Mouse (Mus musculus) neutrophil, adult 65 days (primary cell): Measurements from ENCODE around the gene Gm9044. TPM values are rescaled to one million over a fixed set of nuclear protein-coding genes. Genes with fewer than 3 reads are reported as not detected.

Experiments used
- total RNA-seq: library from RNA; stranded (reverse); gene quantifications from 2 replicates; pipeline ENCODE4 v1.2.4, GENCODE M21; 2023

The Gm9044 gene
- total RNA-seq, result not detected in 2 replicates

GRCm38 (mm10) chr10:118332308-118332707 is at the start of gene Gm9044:
Gene Gm9044 (minus strand): TSS chr10:118332408.

GRCm38 (mm10) chr10:118354005-118354404 is 21.8 kb upstream of the Gm9044 start, which contains the start of gene Gm9049:
Gene Gm9049 (minus strand): TSS chr10:118354105.

GRCm38 (mm10) chr10:118348579-118348978 is 16.4 kb upstream of the Gm9044 start, which contains the start of gene Gm9048:
Gene Gm9048 (minus strand): TSS chr10:118348679.

GRCm38 (mm10) chr10:118343155-118343554 is 10.9 kb upstream of the Gm9044 start, which contains the start of gene Gm9046:
Gene Gm9046 (minus strand): TSS chr10:118343255.

DNA sequence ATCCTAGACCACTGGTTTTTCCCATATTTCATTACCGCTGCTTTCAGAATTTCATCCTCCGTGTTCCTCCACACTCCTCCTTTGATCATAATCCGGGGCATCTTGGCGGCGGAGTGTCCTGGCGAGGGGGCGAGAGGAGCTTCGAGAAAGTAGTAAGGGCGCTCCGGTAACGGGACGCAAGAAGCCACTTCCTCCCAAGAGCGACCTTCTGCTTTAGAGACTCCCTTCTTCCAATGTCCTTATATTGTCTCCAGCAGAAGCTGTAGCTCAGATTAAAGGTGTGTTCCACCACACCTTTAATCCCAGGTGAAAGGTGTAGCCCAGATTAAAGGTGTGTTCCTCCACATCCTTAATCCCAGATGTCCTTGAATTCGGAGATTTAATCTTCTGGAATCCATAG is 5.5 kb upstream of the Gm9044 start, which contains the start of gene Gm9045:
TSS of gene Gm9045 (minus strand) at position 101 of the 400 bp plus-strand sequence.

DNA sequence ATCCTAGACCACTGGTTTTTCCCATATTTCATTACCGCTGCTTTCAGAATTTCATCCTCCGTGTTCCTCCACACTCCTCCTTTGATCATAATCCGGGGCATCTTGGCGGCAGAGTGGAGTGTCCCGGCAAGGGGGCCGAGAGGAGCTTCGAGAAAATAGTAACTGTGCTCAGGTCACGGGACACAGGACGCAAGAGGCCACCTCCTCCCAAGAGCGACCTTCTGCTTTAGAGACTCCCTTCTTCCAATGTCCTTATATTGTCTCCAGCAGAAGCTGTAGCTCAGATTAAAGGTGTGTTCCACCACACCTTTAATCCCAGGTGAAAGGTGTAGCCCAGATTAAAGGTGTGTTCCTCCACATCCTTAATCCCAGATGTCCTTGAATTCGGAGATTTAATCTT is 5.3 kb downstream of the Gm9044 start, which contains the start of gene Gm9040:
TSS of gene Gm9040 (minus strand) at position 101 of the 400 bp plus-strand sequence.

GRCm38 (mm10) chr10:118294938-118295337 is 37.3 kb downstream of the Gm9044 start, which contains the start of gene Iltifb:
Gene Iltifb (minus strand): TSS chr10:118295038.

Other genes starting within 250 kb of the Gm9044 start
- gene Mdm1, start 190.6 kb downstream of the Gm9044 start, total RNA-seq, result 10.0 and 18.6 TPM in 2 replicates
- gene Il22, start 127.5 kb downstream of the Gm9044 start, total RNA-seq, result not detected in 2 replicates
- 0.50 and 0.76 TPM in 2 replicates for gene Gm32717, start 91.6 kb downstream of the Gm9044 start, total RNA-seq
- 0.50 and 0.76 TPM in 2 replicates for gene Gm32802, start 73.7 kb downstream of the Gm9044 start, total RNA-seq
- not detected in 2 replicates for gene Iltifb, start 37.4 kb downstream of the Gm9044 start, total RNA-seq
- gene Gm9040, start 5.4 kb downstream of the Gm9044 start, total RNA-seq, result not detected in 2 replicates
- gene Gm9045, start 5.4 kb upstream of the Gm9044 start, total RNA-seq, result not detected in 2 replicates
- not detected in 2 replicates for gene Gm9046, start 10.8 kb upstream of the Gm9044 start, total RNA-seq
- gene Gm9048, start 16.3 kb upstream of the Gm9044 start, total RNA-seq, result not detected in 2 replicates
- not detected in 2 replicates for gene Gm9049, start 21.7 kb upstream of the Gm9044 start, total RNA-seq
- not detected in 2 replicates for gene Ifng, start 108.6 kb upstream of the Gm9044 start, total RNA-seq